Mouse (Mus musculus): ENCODE data around the gene Sh3rf3.

Gene Sh3rf3

DNA sequence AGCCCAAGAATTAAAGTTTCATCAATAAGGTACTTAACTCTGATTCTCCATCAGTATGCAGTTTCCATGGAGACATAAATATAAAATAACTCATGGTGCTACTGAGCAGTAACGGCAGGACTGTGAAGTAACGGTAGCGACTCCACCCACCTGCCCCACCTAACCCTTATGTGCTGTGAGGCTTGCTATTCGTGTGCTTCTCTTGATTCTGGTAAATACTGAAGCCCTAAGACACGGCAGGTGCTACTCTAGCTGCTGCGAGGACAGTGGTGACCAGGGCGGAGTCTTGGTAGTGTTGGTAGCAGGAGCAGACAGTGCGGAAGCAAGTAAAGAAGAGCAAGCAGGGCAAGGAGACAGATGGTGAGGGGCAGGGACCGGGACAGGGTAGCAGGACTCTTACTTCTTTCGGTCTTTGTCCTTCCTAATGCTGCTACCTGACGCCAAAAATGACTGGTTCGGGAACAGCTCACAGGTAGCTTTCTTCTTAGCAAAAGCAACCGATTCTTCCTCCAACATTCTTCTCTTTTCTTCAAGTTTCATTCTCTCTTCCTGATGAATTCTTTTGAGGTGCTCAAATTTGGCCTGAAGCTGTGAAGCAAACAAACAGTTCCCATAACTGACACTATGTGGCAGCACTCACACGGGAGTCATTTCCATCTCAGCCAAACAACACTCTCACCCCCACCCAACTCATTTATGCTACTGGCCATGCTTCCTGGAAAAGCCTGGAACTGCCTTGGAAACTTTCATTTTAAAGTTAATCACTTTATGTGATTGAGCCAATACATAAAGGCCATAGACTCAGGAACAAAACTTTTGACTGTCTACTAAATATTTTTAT, 353.2 kb downstream of the Sh3rf3 start:
- ATAC-seq (ENCODE audit: low TSS enrichment) = peak; percentile 91

DNA sequence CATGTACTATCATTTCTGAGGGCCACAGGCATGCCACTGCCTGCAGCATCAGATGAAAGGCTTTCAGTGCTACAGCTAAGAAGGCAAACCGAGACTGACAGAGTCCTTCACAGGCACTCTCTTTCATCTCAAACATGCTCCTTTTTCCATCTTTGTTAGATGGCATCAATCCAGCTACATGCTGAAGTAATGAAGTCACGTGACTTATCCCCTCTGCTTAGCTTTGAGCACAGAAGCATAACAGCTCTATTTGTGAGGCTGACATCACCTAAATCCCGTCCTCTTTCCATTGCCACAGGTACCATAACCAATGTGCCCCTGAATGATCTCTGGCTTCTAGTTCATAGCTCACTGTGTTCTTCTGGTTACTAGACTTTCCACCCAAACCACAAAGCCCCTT, 357.9 kb downstream of the Sh3rf3 start:
- no peak for ATAC-seq (ENCODE audit: low TSS enrichment)

- ATAC-seq (ENCODE audit: low TSS enrichment) = no peak
These were observed 359.4 kb downstream of the Sh3rf3 start for GRCm38 (mm10) chr10:59172539-59172938.

DNA sequence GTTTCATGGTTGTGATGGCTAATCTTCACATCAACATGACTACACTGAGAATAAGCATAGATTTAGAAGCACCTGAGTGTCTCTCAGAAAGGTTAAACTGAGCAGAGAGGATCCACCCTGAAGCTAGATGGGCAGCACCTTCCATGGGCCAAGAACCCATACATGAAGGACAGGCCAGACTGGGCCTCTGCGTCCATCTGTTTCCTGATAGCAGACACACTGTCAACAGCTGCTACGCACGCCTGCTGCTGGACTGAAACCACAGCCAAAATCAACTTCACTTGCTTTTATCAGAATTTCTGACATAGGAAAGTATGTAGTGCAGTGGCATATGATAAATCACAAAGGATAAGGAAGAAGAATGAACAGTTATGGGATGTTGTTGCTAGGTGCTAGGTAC, 366.5 kb downstream of the Sh3rf3 start:
- ATAC-seq (ENCODE audit: low TSS enrichment) = no peak

- ATAC-seq (ENCODE audit: low TSS enrichment) = no peak
These were observed 369.1 kb downstream of the Sh3rf3 start for GRCm38 (mm10) chr10:59182306-59182705.
